Mouse (Mus musculus): ENCODE measurements around the gene Dse. TPM values are rescaled to one million over a fixed set of nuclear protein-coding genes. Genes with fewer than 3 reads are reported as not detected.
A peak's percentile ranks its signal among the peaks of the same experiment; 100 is the strongest.

Dse gene
- total and polyA plus RNA-seq, 2 experiments from 2014 or later = 5.6 to 14.1 TPM

GRCm38 (mm10) chr10:34138027-34138426 lies 69.5 kb downstream of the Dse start:
- H3K4me2 ChIP-seq (ENCODE audit: low read depth) = no peak overlapping the region
- H3K27ac ChIP-seq (ENCODE audit: low read depth, low read length) = no peak overlapping the region
- no peaks in the 10 kb centered on the region for H3K36me3 ChIP-seq (ENCODE audit: insufficient read depth)
- H3K9me3 ChIP-seq (ENCODE audit: low read length) = no peaks in the 10 kb centered on the region
- H3K9ac ChIP-seq = no peak overlapping the region
- no peak for TF ChIP-seq CTCF (IDR thresholded peaks at IDR 0.05; ENCODE audit: low read depth)
- no peak overlapping the region for H3K4me3 ChIP-seq (ENCODE audit: low read depth, low read length)
- H3K4me1 ChIP-seq (ENCODE audit: insufficient read depth) = no peaks in the 10 kb centered on the region
- WGBS = 64% methylated on average over 6 of the region's 6 CpGs
- ATAC-seq (no peak), DNase-seq (no peak)
- H3K27me3 ChIP-seq (ENCODE audit: insufficient read depth, low read length) = no peaks in the 10 kb centered on the region

GRCm38 (mm10) chr10:34136432-34136831 lies 71.1 kb downstream of the Dse start:
- no peaks in the 10 kb centered on the region for H3K4me1 ChIP-seq (ENCODE audit: insufficient read depth)
- no peak for TF ChIP-seq CTCF (IDR thresholded peaks at IDR 0.05; ENCODE audit: low read depth)
- H3K9ac ChIP-seq = no peak overlapping the region
- no peak overlapping the region for H3K4me3 ChIP-seq (ENCODE audit: low read depth, low read length)
- H3K27me3 ChIP-seq (ENCODE audit: insufficient read depth, low read length) = no peaks in the 10 kb centered on the region
- no peak for DNase-seq
- no peak for ATAC-seq
- 34% methylated on average over 6 of the region's 6 CpGs for WGBS
- no peaks in the 10 kb centered on the region for H3K9me3 ChIP-seq (ENCODE audit: low read length)
- H3K4me2 ChIP-seq (ENCODE audit: low read depth) = no peak overlapping the region
- H3K27ac ChIP-seq (ENCODE audit: low read depth, low read length) = no peak overlapping the region
- no peaks in the 10 kb centered on the region for H3K36me3 ChIP-seq (ENCODE audit: insufficient read depth)

GRCm38 (mm10) chr10:34131356-34131755 lies 76.2 kb downstream of the Dse start:
- H3K27me3 ChIP-seq (ENCODE audit: insufficient read depth, low read length) = no peaks in the 10 kb centered on the region
- 77% methylated on average over 2 of the region's 2 CpGs for WGBS
- no peak overlapping the region for H3K4me3 ChIP-seq (ENCODE audit: low read depth, low read length)
- no peak overlapping the region for H3K9ac ChIP-seq
- TF ChIP-seq CTCF (IDR thresholded peaks at IDR 0.05; ENCODE audit: low read depth) = no peak
- ATAC-seq (no peak), DNase-seq (no peak)
- H3K4me1 ChIP-seq (ENCODE audit: insufficient read depth) = no peaks in the 10 kb centered on the region
- H3K36me3 ChIP-seq (ENCODE audit: insufficient read depth) = no peaks in the 10 kb centered on the region
- no peaks in the 10 kb centered on the region for H3K9me3 ChIP-seq (ENCODE audit: low read length)
- H3K27ac ChIP-seq (ENCODE audit: low read depth, low read length) = no peak overlapping the region
- H3K4me2 ChIP-seq (ENCODE audit: low read depth) = no peak overlapping the region

- H3K9ac ChIP-seq = no peak overlapping the region
- ATAC-seq = no peak
- H3K4me2 ChIP-seq (ENCODE audit: low read depth) = no peak overlapping the region
- H3K36me3 ChIP-seq (ENCODE audit: insufficient read depth) = no peaks in the 10 kb centered on the region
- WGBS = 82% methylated on average over 6 of the region's 6 CpGs
- no peak for TF ChIP-seq CTCF (IDR thresholded peaks at IDR 0.05; ENCODE audit: low read depth)
- H3K9me3 ChIP-seq (ENCODE audit: low read length) = no peaks in the 10 kb centered on the region
- no peak overlapping the region for H3K27ac ChIP-seq (ENCODE audit: low read depth, low read length)
- DNase-seq = no peak
- no peaks in the 10 kb centered on the region for H3K4me1 ChIP-seq (ENCODE audit: insufficient read depth)
- H3K27me3 ChIP-seq (ENCODE audit: insufficient read depth, low read length) = no peaks in the 10 kb centered on the region
- no peak overlapping the region for H3K4me3 ChIP-seq (ENCODE audit: low read depth, low read length)
Observed at GRCm38 (mm10) chr10:34128391-34128790, 79.1 kb downstream of the Dse start.

- 19% methylated on average over 44 of the region's 44 CpGs for WGBS
- Histone ChIP-seq H3K9me3 (ENCODE audit: low read length) (no peaks in the 10 kb centered on the region), H3K4me3 (ENCODE audit: low read depth, low read length) (peak within 1 kb of the TSS; percentile 52), H3K4me2 (ENCODE audit: low read depth) (peak within 1 kb of the TSS; percentile 73), H3K27me3 (ENCODE audit: insufficient read depth, low read length) (no peaks in the 10 kb centered on the region), H3K4me1 (ENCODE audit: insufficient read depth) (no peaks in the 10 kb centered on the region), H3K9ac (peak within 1 kb of the TSS; percentile 58), H3K27ac (ENCODE audit: low read depth, low read length) (no peak within 1 kb of the TSS), H3K36me3 (ENCODE audit: insufficient read depth) (no peaks in the 10 kb centered on the region)
- DNase-seq = peak; percentile 54
- TF ChIP-seq CTCF (IDR thresholded peaks at IDR 0.05; ENCODE audit: low read depth) = no peak
- ATAC-seq = peak; percentile 89
Observed at GRCm38 (mm10) chr10:34127392-34128378, 79.8 kb downstream of the Dse start, which contains the start of gene Calhm6. Gene Calhm6 (minus strand): TSS chr10:34127984.

- H3K4me1 ChIP-seq (ENCODE audit: insufficient read depth) = no peaks in the 10 kb centered on the region
- TF ChIP-seq CTCF (IDR thresholded peaks at IDR 0.05; ENCODE audit: low read depth) = no peak
- 95% methylated on average over 2 of the region's 2 CpGs for WGBS
- no peaks in the 10 kb centered on the region for H3K36me3 ChIP-seq (ENCODE audit: insufficient read depth)
- H3K9ac ChIP-seq = no peak overlapping the region
- ATAC-seq (no peak), DNase-seq (no peak)
- H3K27me3 ChIP-seq (ENCODE audit: insufficient read depth, low read length) = no peaks in the 10 kb centered on the region
- no peak overlapping the region for H3K27ac ChIP-seq (ENCODE audit: low read depth, low read length)
- no peak overlapping the region for H3K4me3 ChIP-seq (ENCODE audit: low read depth, low read length)
- no peaks in the 10 kb centered on the region for H3K9me3 ChIP-seq (ENCODE audit: low read length)
- no peak overlapping the region for H3K4me2 ChIP-seq (ENCODE audit: low read depth)
Observed at GRCm38 (mm10) chr10:34118421-34118820, 89.1 kb downstream of the Dse start.

- H3K27ac ChIP-seq (ENCODE audit: low read depth, low read length) = no peak overlapping the region
Observed at GRCm38 (mm10) chr10:34117770-34118169, 89.7 kb downstream of the Dse start.

More at GRCm38 (mm10) chr10:34117770-34118169, 89.7 kb downstream of the Dse start:
- Histone ChIP-seq H3K4me2 (ENCODE audit: low read depth) (no peak overlapping the region), H3K36me3 (ENCODE audit: insufficient read depth) (no peaks in the 10 kb centered on the region), H3K9ac (no peak overlapping the region), H3K4me1 (ENCODE audit: insufficient read depth) (no peaks in the 10 kb centered on the region), H3K4me3 (ENCODE audit: low read depth, low read length) (no peak overlapping the region), H3K27me3 (ENCODE audit: insufficient read depth, low read length) (no peaks in the 10 kb centered on the region), H3K9me3 (ENCODE audit: low read length) (no peaks in the 10 kb centered on the region)
- ATAC-seq = no peak
- DNase-seq = no peak
- no peak for TF ChIP-seq CTCF (IDR thresholded peaks at IDR 0.05; ENCODE audit: low read depth)
